Mouse (Mus musculus) limb, embryonic 13.5 days (tissue): ENCODE results near the gene Egfr. TPM values are rescaled to one million over a fixed set of nuclear protein-coding genes. Genes with fewer than 3 reads are reported as not detected.

Experiments
- ATAC-seq: fragments of 200-750 bp; cut with Nextera tagmentation; 2 replicates; pipeline ENCODE4 v1.8.0; 2017; ENCODE audit warnings: low read depth, moderate number of reproducible peaks, moderate TSS enrichment; ENCODE audit not compliant: low FRiP score
- H3K27ac ChIP-seq: fragments of 300-500 bp; sonication (generic); 2 replicates; pipeline ENCODE4 v1.5.1; 2015; ENCODE audit warnings: inconsistent platforms, mild to moderate bottlenecking, moderate library complexity
- H3K27me3 ChIP-seq: fragments of 300-500 bp; sonication (generic); 2 replicates; pipeline ENCODE4 v1.6.1; 2015; ENCODE audit warnings: mild to moderate bottlenecking, inconsistent platforms
- H3K36me3 ChIP-seq: fragments of 300-500 bp; sonication (generic); 2 replicates; pipeline ENCODE4 v1.6.1; 2015; ENCODE audit warnings: inconsistent platforms, mild to moderate bottlenecking, moderate library complexity
- H3K4me1 ChIP-seq: fragments of 300-500 bp; sonication (generic); 2 replicates; pipeline ENCODE4 v1.6.1; 2015; ENCODE audit warnings: inconsistent platforms
- H3K4me2 ChIP-seq: fragments of 300-500 bp; sonication (generic); replicated peaks from 2 replicates; pipeline ENCODE4 v1.6.1; 2015; ENCODE audit warnings: inconsistent platforms, mild to moderate bottlenecking, moderate library complexity
- H3K4me3 ChIP-seq: fragments of 300-500 bp; sonication (generic); 2 replicates; pipeline ENCODE4 v1.5.1; 2015; ENCODE audit warnings: moderate library complexity, mild to moderate bottlenecking, inconsistent platforms
- H3K9ac ChIP-seq: fragments of 300-500 bp; sonication (generic); 2 replicates; pipeline ENCODE4 v1.6.1; 2015; ENCODE audit warnings: mild to moderate bottlenecking, inconsistent platforms
- H3K9me3 ChIP-seq: fragments of 300-500 bp; sonication (generic); 2 replicates; pipeline ENCODE4 v1.6.1; 2016; ENCODE audit warnings: inconsistent platforms
- WGBS: fragments of 180-500 bp; shearing (Covaris S2); methylation state at CpG from one replicate; pipeline ENCODE4 v1.1.7; 2015; 5-methylcytosine and 5-hydroxymethylcytosine counted together
- polyA plus RNA-seq: library from polyadenylated mRNA; unstranded; fragments of >200 nt; fragmentation: Nextera tagmentation; extraction: Ambion mirVana; gene quantifications from 2 replicates; pipeline ENCODE4 v1.2.1, GENCODE M21; 2015

The Egfr gene
- polyA plus RNA-seq, 1 experiment from 2014 or later: 16.4 TPM

- H3K27me3 ChIP-seq: no peaks in the 10 kb centered on the region
- peaks cover 14% of the 10 kb centered on the region for H3K36me3 ChIP-seq
- no peaks in the 10 kb centered on the region for H3K9me3 ChIP-seq
- WGBS: 65% methylated on average over 4 of the region's 4 CpGs
- H3K9ac ChIP-seq: no peak overlapping the region
- H3K4me2 ChIP-seq: no peak overlapping the region
- H3K4me3 ChIP-seq: no peak overlapping the region
- ATAC-seq: no peak
- 0 out of 2 replicates have a peak, but pooled peaks cover 9% of the 10 kb centered on the region for H3K4me1 ChIP-seq
- H3K27ac ChIP-seq: no peak overlapping the region
Measured at GRCm38 (mm10) chr11:16881932-16882331, 129.9 kb downstream of the Egfr start.

GRCm38 (mm10) chr11:16886152-16886551, 134.1 kb downstream of the Egfr start:
- Histone ChIP-seq H3K36me3 (peaks cover 17% of the 10 kb centered on the region), H3K4me2 (no peak overlapping the region), H3K9me3 (no peaks in the 10 kb centered on the region), H3K27me3 (no peaks in the 10 kb centered on the region), H3K27ac (no peak overlapping the region; the same call in 1 of the 2 replicates), H3K4me1 (0 out of 2 replicates have a peak, but pooled peaks cover 3% of the 10 kb centered on the region), H3K9ac (no peak overlapping the region), H3K4me3 (no peak overlapping the region)
- WGBS: 49% methylated on average over 6 of the region's 6 CpGs
- no peak for ATAC-seq

- ATAC-seq: no peak
- H3K4me2 ChIP-seq: no peak overlapping the region
- H3K27ac ChIP-seq: no peak overlapping the region
- H3K36me3 ChIP-seq: peaks cover 12% of the 10 kb centered on the region; the same call in 1 of the 2 replicates
- H3K4me1 ChIP-seq: 0 out of 2 replicates have a peak, but pooled peaks cover 3% of the 10 kb centered on the region
- no peak overlapping the region for H3K4me3 ChIP-seq
- no peak overlapping the region for H3K9ac ChIP-seq
- H3K9me3 ChIP-seq: no peaks in the 10 kb centered on the region
- no peaks in the 10 kb centered on the region for H3K27me3 ChIP-seq
Measured at GRCm38 (mm10) chr11:16888086-16888485, 136.1 kb downstream of the Egfr start.

- peak; percentile 87 for ATAC-seq
- WGBS: 51% methylated on average over 13 of the region's 13 CpGs
- H3K9me3 ChIP-seq: no peaks in the 10 kb centered on the region
- no peaks in the 10 kb centered on the region; the same call in 1 of the 2 replicates for H3K27me3 ChIP-seq
- peaks cover 29% of the 10 kb centered on the region for H3K36me3 ChIP-seq
- H3K4me2 ChIP-seq: no peak overlapping the region
- no peak overlapping the region for H3K4me3 ChIP-seq
- H3K4me1 ChIP-seq: peaks cover 18% of the 10 kb centered on the region
- H3K27ac ChIP-seq: peak overlapping the region; percentile 79
- H3K9ac ChIP-seq: no peak overlapping the region
Measured at GRCm38 (mm10) chr11:16895441-16896356, 143.7 kb downstream of the Egfr start.

- no peak overlapping the region for H3K9ac ChIP-seq
- 91% methylated on average over 2 of the region's 2 CpGs for WGBS
- H3K27me3 ChIP-seq: no peaks in the 10 kb centered on the region; the same call in 1 of the 2 replicates
- peaks cover 31% of the 10 kb centered on the region for H3K4me1 ChIP-seq
- H3K9me3 ChIP-seq: no peaks in the 10 kb centered on the region
- H3K4me3 ChIP-seq: no peak overlapping the region
- H3K27ac ChIP-seq: no peak overlapping the region
- no peak for ATAC-seq
- H3K4me2 ChIP-seq: no peak overlapping the region
- peaks cover 29% of the 10 kb centered on the region for H3K36me3 ChIP-seq
Measured at GRCm38 (mm10) chr11:16897681-16898080, 145.7 kb downstream of the Egfr start.

- ATAC-seq: no peak
- no peak overlapping the region for H3K4me2 ChIP-seq
- peaks cover 35% of the 10 kb centered on the region for H3K4me1 ChIP-seq
- H3K9ac ChIP-seq: no peak overlapping the region
- no peak overlapping the region for H3K4me3 ChIP-seq
- H3K36me3 ChIP-seq: peaks cover 18% of the 10 kb centered on the region
- H3K27me3 ChIP-seq: no peaks in the 10 kb centered on the region; the same call in 1 of the 2 replicates
- no peaks in the 10 kb centered on the region for H3K9me3 ChIP-seq
- no peak overlapping the region for H3K27ac ChIP-seq
- WGBS: 90% methylated on average over 1 of the region's 1 CpGs
Measured at GRCm38 (mm10) chr11:16900182-16900581, 148.2 kb downstream of the Egfr start.

DNA sequence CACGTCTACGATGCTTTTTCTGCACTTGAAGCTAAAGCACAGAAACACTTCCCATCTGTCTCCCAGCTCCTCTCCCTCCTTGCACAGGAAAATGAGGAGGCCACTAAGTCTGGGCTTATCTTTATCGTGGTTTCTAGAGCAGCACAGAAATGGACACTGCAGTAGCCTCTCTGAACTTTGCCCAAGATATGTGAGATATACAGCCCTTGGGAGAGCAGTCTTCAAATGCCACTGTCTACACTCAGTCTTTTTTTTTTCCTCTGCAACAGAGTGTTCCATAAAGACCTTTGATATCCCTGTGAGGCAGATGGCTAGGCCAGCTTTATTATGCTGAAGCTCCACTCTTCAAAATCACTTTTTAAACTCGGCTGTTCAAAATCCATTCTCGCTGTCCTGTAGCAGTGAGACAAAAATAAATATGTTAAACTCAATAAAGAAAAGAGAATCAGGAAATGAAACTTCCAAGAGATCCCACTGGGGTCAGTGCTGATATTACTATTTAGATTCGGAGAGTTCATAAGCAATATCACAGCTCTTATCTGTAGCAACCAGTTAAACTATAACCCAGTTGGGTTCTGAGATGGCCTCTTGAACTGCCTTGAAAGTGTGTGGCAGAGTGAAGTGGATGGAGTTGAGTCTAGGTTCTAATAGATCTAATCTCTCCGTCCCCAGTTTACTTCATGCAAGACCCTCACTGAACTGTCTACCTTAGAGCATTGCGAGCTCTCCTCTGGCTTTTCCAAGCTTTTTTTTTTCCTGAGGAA, 148.8 kb downstream of the Egfr start:
- no peak for ATAC-seq
- no peak overlapping the region for H3K4me3 ChIP-seq
- no peaks in the 10 kb centered on the region; the same call in 1 of the 2 replicates for H3K27me3 ChIP-seq
- H3K4me2 ChIP-seq: no peak overlapping the region
- H3K36me3 ChIP-seq: peaks cover 23% of the 10 kb centered on the region
- no peak overlapping the region for H3K9ac ChIP-seq
- peaks cover 34% of the 10 kb centered on the region for H3K4me1 ChIP-seq
- 76% methylated on average over 8 of the region's 8 CpGs for WGBS
- no peak overlapping the region for H3K27ac ChIP-seq
- H3K9me3 ChIP-seq: no peaks in the 10 kb centered on the region

- no peak overlapping the region for H3K4me2 ChIP-seq
- no peaks in the 10 kb centered on the region for H3K9me3 ChIP-seq
- H3K4me1 ChIP-seq: peaks cover 28% of the 10 kb centered on the region
- no peak overlapping the region for H3K4me3 ChIP-seq
- H3K27ac ChIP-seq: no peak overlapping the region
- peak; percentile 61 for ATAC-seq
- H3K27me3 ChIP-seq: no peaks in the 10 kb centered on the region
- H3K9ac ChIP-seq: no peak overlapping the region
- WGBS: 67% methylated on average over 8 of the region's 8 CpGs
- peaks cover 28% of the 10 kb centered on the region for H3K36me3 ChIP-seq
Measured at GRCm38 (mm10) chr11:16904302-16905011, 152.5 kb downstream of the Egfr start.

DNA sequence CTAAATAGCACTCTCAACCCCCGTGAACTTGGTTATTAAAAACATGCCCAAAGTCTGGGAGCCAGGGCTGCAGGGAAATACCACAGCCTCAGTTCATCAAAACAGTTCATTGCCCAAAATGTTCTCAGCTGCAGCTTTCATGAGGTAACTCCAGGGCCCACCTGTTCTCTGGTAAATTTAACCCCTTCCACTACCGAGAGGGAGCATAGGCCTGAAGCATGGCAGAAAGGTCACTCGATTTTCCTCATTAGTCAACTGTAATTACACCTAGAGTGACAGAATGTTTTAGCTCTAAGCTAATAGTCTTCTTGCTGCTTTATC, 153.0 kb downstream of the Egfr start:
- peaks cover 28% of the 10 kb centered on the region for H3K36me3 ChIP-seq
- H3K9ac ChIP-seq: no peak overlapping the region
- no peaks in the 10 kb centered on the region for H3K27me3 ChIP-seq
- H3K27ac ChIP-seq: no peak overlapping the region
- H3K4me3 ChIP-seq: no peak overlapping the region
- no peaks in the 10 kb centered on the region for H3K9me3 ChIP-seq
- peak; percentile 51; the same call in 1 of the 2 replicates for ATAC-seq
- WGBS: 29% methylated on average over 3 of the region's 3 CpGs
- no peak overlapping the region for H3K4me2 ChIP-seq
- peaks cover 28% of the 10 kb centered on the region for H3K4me1 ChIP-seq

DNA sequence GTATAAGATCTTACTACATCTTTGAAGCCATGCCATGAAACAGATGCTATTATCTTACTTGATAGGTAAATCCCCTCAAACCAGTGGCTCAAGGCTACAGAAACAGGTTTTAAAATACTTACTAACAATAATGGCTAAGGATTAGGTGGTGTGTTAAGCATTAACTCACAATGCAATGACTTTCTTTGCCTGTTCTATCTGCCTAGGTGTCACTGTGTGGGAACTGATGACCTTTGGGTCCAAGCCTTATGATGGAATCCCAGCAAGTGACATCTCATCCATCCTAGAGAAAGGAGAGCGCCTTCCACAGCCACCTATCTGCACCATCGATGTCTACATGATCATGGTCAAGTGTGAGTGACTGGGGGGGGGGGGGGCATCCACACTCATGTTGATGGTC, 154.5 kb downstream of the Egfr start:
- H3K36me3 ChIP-seq: peaks cover 43% of the 10 kb centered on the region
- H3K27me3 ChIP-seq: no peaks in the 10 kb centered on the region
- no peaks in the 10 kb centered on the region for H3K9me3 ChIP-seq
- no peak overlapping the region for H3K4me2 ChIP-seq
- 96% methylated on average over 2 of the region's 2 CpGs for WGBS
- peaks cover 22% of the 10 kb centered on the region for H3K4me1 ChIP-seq
- H3K4me3 ChIP-seq: no peak overlapping the region
- no peak overlapping the region for H3K9ac ChIP-seq
- ATAC-seq: no peak
- H3K27ac ChIP-seq: no peak overlapping the region

DNA sequence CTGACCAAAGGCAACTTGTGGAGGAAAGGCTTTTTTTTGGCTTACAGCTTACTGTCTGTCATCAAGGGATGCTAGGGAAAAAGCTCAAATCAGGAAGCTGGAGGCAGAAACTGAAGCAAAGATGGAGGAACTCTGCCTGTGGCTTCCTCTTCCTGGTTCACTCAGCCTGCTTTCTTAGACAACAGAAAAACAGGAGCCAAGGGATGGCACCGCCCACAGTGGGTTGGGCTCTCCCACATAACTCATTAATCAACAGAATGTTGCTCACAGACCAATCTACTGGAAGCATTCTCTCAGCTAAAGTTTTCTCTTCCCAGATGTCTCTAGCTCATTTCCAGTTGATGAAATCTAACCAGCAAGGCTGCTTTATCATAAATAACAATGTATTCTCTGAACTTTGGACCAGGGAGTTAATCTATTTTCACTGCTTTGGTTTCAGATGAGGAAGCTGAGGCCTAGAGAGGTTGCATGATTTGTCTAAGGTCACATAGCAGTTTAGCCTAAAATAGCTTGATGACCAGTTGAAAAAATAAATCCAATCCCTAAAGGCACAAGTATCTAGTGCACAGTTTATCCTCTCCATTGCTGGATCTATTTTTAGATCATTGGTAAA, 155.6 kb downstream of the Egfr start:
- H3K27ac ChIP-seq: no peak overlapping the region
- no peak for ATAC-seq
- H3K4me3 ChIP-seq: no peak overlapping the region
- H3K4me1 ChIP-seq: peaks cover 15% of the 10 kb centered on the region
- 89% methylated on average over 1 of the region's 1 CpGs for WGBS
- H3K9me3 ChIP-seq: no peaks in the 10 kb centered on the region
- H3K4me2 ChIP-seq: no peak overlapping the region
- H3K27me3 ChIP-seq: no peaks in the 10 kb centered on the region
- no peak overlapping the region for H3K9ac ChIP-seq
- H3K36me3 ChIP-seq: peaks cover 50% of the 10 kb centered on the region
